Mouse (Mus musculus): ENCODE results near the gene Gm7579. TPM values are rescaled to one million over a fixed set of nuclear protein-coding genes. Genes with fewer than 3 reads are reported as not detected.
"Not testable (repeated sequence)": the region's sequence is repeated elsewhere in the genome, so short reads cannot be mapped to it uniquely, and the experiment has no call there.

The Gm7579 gene
- total RNA-seq (2014; rRNA removed; ENCODE audit: low replicate concordance) (not detected in 2 replicates), polyA plus RNA-seq (2015; fragmentation: Nextera tagmentation; extraction: Ambion mirVana) (not detected in 2 replicates)

- Histone ChIP-seq H3K4me2 (ENCODE audit: low read depth, low read length) (no peak within 1 kb of the TSS), H3K27me3 (ENCODE audit: control insufficient read depth, insufficient read depth, low read length) (no peaks in the 10 kb centered on the region), H3K36me3 (replicated peaks; ENCODE audit: control insufficient read depth, insufficient read depth, low read length) (no peaks in the 10 kb centered on the region), H3K9ac (replicated peaks; ENCODE audit: low read depth, low read length) (no peak within 1 kb of the TSS), H3K9me3 (replicated peaks; ENCODE audit: control insufficient read depth, low read length) (no peaks in the 10 kb centered on the region), H3K4me1 (ENCODE audit: control insufficient read depth, insufficient read depth) (no peaks in the 10 kb centered on the region), H3K27ac (ENCODE audit: low read depth) (no peak within 1 kb of the TSS), H3K4me3 (ENCODE audit: low read depth, low read length) (no peak within 1 kb of the TSS)
- TF ChIP-seq CTCF (IDR thresholded peaks at IDR 0.05; ENCODE audit: low read depth) (no peak), EP300 (IDR thresholded peaks at IDR 0.05; ENCODE audit: low read depth) (no peak)
- no peak for ATAC-seq (ENCODE audit: insufficient read depth, low read depth)
- no peak for DNase-seq (ENCODE audit: low spot score)
- 22% methylated on average over 1 of the region's 1 CpGs for whole genome bisulfite sequencing
Observed at GRCm38 (mm10) chr7:142211559-142211958, at the start of gene Gm7579. TSS of gene Gm7579 (plus strand) at chr7:142211859.

GRCm38 (mm10) chr7:142165639-142166038, 46.0 kb upstream of the Gm7579 start, which contains the start of gene Gm4553:
TSS of gene Gm4553 (minus strand) at chr7:142165739.
- H3K9me3 ChIP-seq (replicated peaks; ENCODE audit: control insufficient read depth, low read length); H3K4me3 ChIP-seq (ENCODE audit: low read depth, low read length); H3K27me3 ChIP-seq (ENCODE audit: control insufficient read depth, insufficient read depth, low read length); H3K27ac ChIP-seq (ENCODE audit: low read depth); H3K9ac ChIP-seq (replicated peaks; ENCODE audit: low read depth, low read length); ATAC-seq (ENCODE audit: insufficient read depth, low read depth); H3K4me1 ChIP-seq (ENCODE audit: control insufficient read depth, insufficient read depth); H3K36me3 ChIP-seq (replicated peaks; ENCODE audit: control insufficient read depth, insufficient read depth, low read length); DNase-seq (ENCODE audit: low spot score); H3K4me2 ChIP-seq (ENCODE audit: low read depth, low read length): not testable (repeated sequence)

- Histone ChIP-seq H3K9ac (replicated peaks; ENCODE audit: low read depth, low read length) (no peak overlapping the region), H3K4me2 (ENCODE audit: low read depth, low read length) (no peak overlapping the region), H3K4me3 (ENCODE audit: low read depth, low read length) (no peak overlapping the region), H3K27me3 (ENCODE audit: control insufficient read depth, insufficient read depth, low read length) (no peaks in the 10 kb centered on the region), H3K27ac (ENCODE audit: low read depth) (no peak overlapping the region), H3K9me3 (replicated peaks; ENCODE audit: control insufficient read depth, low read length) (no peaks in the 10 kb centered on the region), H3K36me3 (replicated peaks; ENCODE audit: control insufficient read depth, insufficient read depth, low read length) (no peaks in the 10 kb centered on the region), H3K4me1 (ENCODE audit: control insufficient read depth, insufficient read depth) (no peaks in the 10 kb centered on the region)
- ATAC-seq (ENCODE audit: insufficient read depth, low read depth): no peak
- TF ChIP-seq EP300 (IDR thresholded peaks at IDR 0.05; ENCODE audit: low read depth): no peak
- TF ChIP-seq CTCF (IDR thresholded peaks at IDR 0.05; ENCODE audit: low read depth): peak; percentile 67
- DNase-seq (ENCODE audit: low spot score): peak; percentile 13
- 45% methylated on average over 3 of the region's 3 CpGs for WGBS
Observed at GRCm38 (mm10) chr7:142169836-142170235, 41.8 kb upstream of the Gm7579 start.

GRCm38 (mm10) chr7:142175905-142176304, 35.8 kb upstream of the Gm7579 start, which contains the start of gene Krtap5-2:
TSS of gene Krtap5-2 (minus strand) at chr7:142176005.
- not testable (repeated sequence) for H3K36me3 ChIP-seq (replicated peaks; ENCODE audit: control insufficient read depth, insufficient read depth, low read length); ATAC-seq (ENCODE audit: insufficient read depth, low read depth); H3K9me3 ChIP-seq (replicated peaks; ENCODE audit: control insufficient read depth, low read length); H3K4me3 ChIP-seq (ENCODE audit: low read depth, low read length); H3K4me1 ChIP-seq (ENCODE audit: control insufficient read depth, insufficient read depth); H3K4me2 ChIP-seq (ENCODE audit: low read depth, low read length); H3K27ac ChIP-seq (ENCODE audit: low read depth); H3K9ac ChIP-seq (replicated peaks; ENCODE audit: low read depth, low read length); H3K27me3 ChIP-seq (ENCODE audit: control insufficient read depth, insufficient read depth, low read length); DNase-seq (ENCODE audit: low spot score)

GRCm38 (mm10) chr7:142178685-142179084, 33.0 kb upstream of the Gm7579 start:
- no peaks in the 10 kb centered on the region for H3K9me3 ChIP-seq (replicated peaks; ENCODE audit: control insufficient read depth, low read length)
- no peak overlapping the region for H3K9ac ChIP-seq (replicated peaks; ENCODE audit: low read depth, low read length)
- ATAC-seq (ENCODE audit: insufficient read depth, low read depth): no peak

GRCm38 (mm10) chr7:142181021-142181420, 30.6 kb upstream of the Gm7579 start:
- Histone ChIP-seq H3K27ac (ENCODE audit: low read depth) (no peak overlapping the region), H3K9me3 (replicated peaks; ENCODE audit: control insufficient read depth, low read length) (no peaks in the 10 kb centered on the region), H3K4me3 (ENCODE audit: low read depth, low read length) (no peak overlapping the region), H3K27me3 (ENCODE audit: control insufficient read depth, insufficient read depth, low read length) (no peaks in the 10 kb centered on the region), H3K4me2 (ENCODE audit: low read depth, low read length) (no peak overlapping the region), H3K36me3 (replicated peaks; ENCODE audit: control insufficient read depth, insufficient read depth, low read length) (no peaks in the 10 kb centered on the region), H3K4me1 (ENCODE audit: control insufficient read depth, insufficient read depth) (no peaks in the 10 kb centered on the region), H3K9ac (replicated peaks; ENCODE audit: low read depth, low read length) (no peak overlapping the region)
- TF ChIP-seq EP300 (IDR thresholded peaks at IDR 0.05; ENCODE audit: low read depth) (no peak), CTCF (IDR thresholded peaks at IDR 0.05; ENCODE audit: low read depth) (no peak)
- WGBS: 41% methylated on average over 1 of the region's 1 CpGs
- DNase-seq (ENCODE audit: low spot score): no peak
- no peak for ATAC-seq (ENCODE audit: insufficient read depth, low read depth)

More at GRCm38 (mm10) chr7:142178685-142179084, 33.0 kb upstream of the Gm7579 start:
- Histone ChIP-seq H3K4me1 (ENCODE audit: control insufficient read depth, insufficient read depth) (no peaks in the 10 kb centered on the region), H3K27me3 (ENCODE audit: control insufficient read depth, insufficient read depth, low read length) (no peaks in the 10 kb centered on the region), H3K4me2 (ENCODE audit: low read depth, low read length) (no peak overlapping the region), H3K4me3 (ENCODE audit: low read depth, low read length) (no peak overlapping the region), H3K27ac (ENCODE audit: low read depth) (no peak overlapping the region), H3K36me3 (replicated peaks; ENCODE audit: control insufficient read depth, insufficient read depth, low read length) (no peaks in the 10 kb centered on the region)
- TF ChIP-seq CTCF (IDR thresholded peaks at IDR 0.05; ENCODE audit: low read depth) (no peak), EP300 (IDR thresholded peaks at IDR 0.05; ENCODE audit: low read depth) (no peak)
- 50% methylated on average over 1 of the region's 1 CpGs for WGBS
- DNase-seq (ENCODE audit: low spot score): no peak

Data from heart, postnatal 0 days (tissue).